Mouse (Mus musculus) G1E (cell line): ENCODE measurements around the gene Med8.

ENCODE experiments used
- CTCF ChIP-seq: IDR thresholded peaks from 2 replicates; pipeline ENCODE4 v1.5.1; 2012; ENCODE audit warnings: low read depth, low read length, inconsistent platforms, mixed read lengths
- GATA2 ChIP-seq: IDR thresholded peaks from 2 replicates; pipeline ENCODE4 v1.6.1; 2012; ENCODE audit warnings: low read depth, low read length, inconsistent platforms, borderline replicate concordance
- POLR2AphosphoS5 ChIP-seq: IDR thresholded peaks from 2 replicates; pipeline ENCODE4 v1.6.1; 2012; ENCODE audit warnings: low read depth, low read length, inconsistent platforms; ENCODE audit not compliant: insufficient replicate concordance

- TF ChIP-seq CTCF (no peak), POLR2AphosphoS5 (no peak), GATA2 (no peak)
These were observed 36.0 kb downstream of the Med8 start for GRCm38 (mm10) chr4:118445088-118445487.
